Mouse (Mus musculus): ENCODE data around the gene Hhip. TPM values are rescaled to one million over a fixed set of nuclear protein-coding genes. Genes with fewer than 3 reads are reported as not detected.
A peak's percentile ranks its signal among the peaks of the same experiment; 100 is the strongest.

Hhip gene
- 2.1 and 4.5 TPM in 2 replicates for polyA plus RNA-seq (2015; fragmentation: Nextera tagmentation; extraction: Ambion mirVana)

- Histone ChIP-seq H3K36me3 (ENCODE audit: control insufficient read depth, insufficient read depth) (no peaks in the 10 kb centered on the region), H3K27me3 (ENCODE audit: control insufficient read depth, insufficient read depth, low read length) (peaks cover 27% of the 10 kb centered on the region), H3K4me2 (ENCODE audit: low read depth, low read length) (peak within 1 kb of the TSS; percentile 93), H3K4me3 (ENCODE audit: low read length) (peak within 1 kb of the TSS; percentile 68), H3K9ac (ENCODE audit: low read length) (peak within 1 kb of the TSS; percentile 50), H3K9me3 (replicated peaks; ENCODE audit: control insufficient read depth, low read length) (no peaks in the 10 kb centered on the region), H3K27ac (ENCODE audit: low read length) (no peak within 1 kb of the TSS), H3K4me1 (ENCODE audit: control insufficient read depth, insufficient read depth, low read length) (peaks cover 7% of the 10 kb centered on the region)
- WGBS = under 1% methylated on average over 41 of the region's 56 CpGs
- 0 out of 2 replicates have a peak, but pooled peaks have one; percentile 37 for ATAC-seq (replicated peaks; ENCODE audit: extremely low read depth, insufficient read depth, low FRiP score)
Observed at GRCm38 (mm10) chr8:80057198-80058174, at the start of gene Hhip. TSS of gene Hhip (minus strand) at chr8:80058006.

- Histone ChIP-seq H3K4me1 (ENCODE audit: control insufficient read depth, insufficient read depth, low read length) (no peaks in the 10 kb centered on the region), H3K9me3 (replicated peaks; ENCODE audit: control insufficient read depth, low read length) (no peaks in the 10 kb centered on the region), H3K9ac (ENCODE audit: low read length) (no peak overlapping the region), H3K27me3 (ENCODE audit: control insufficient read depth, insufficient read depth, low read length) (no peaks in the 10 kb centered on the region), H3K36me3 (ENCODE audit: control insufficient read depth, insufficient read depth) (no peaks in the 10 kb centered on the region), H3K4me2 (ENCODE audit: low read depth, low read length) (no peak overlapping the region), H3K27ac (ENCODE audit: low read length) (no peak overlapping the region), H3K4me3 (ENCODE audit: low read length) (no peak overlapping the region)
- ATAC-seq (replicated peaks; ENCODE audit: extremely low read depth, insufficient read depth, low FRiP score) = no peak
- WGBS = 76% methylated on average over 2 of the region's 2 CpGs
Observed at GRCm38 (mm10) chr8:80087021-80087420, 29.2 kb upstream of the Hhip start.

GRCm38 (mm10) chr8:80058193-80058592 lies 387 bp upstream of the Hhip start:
- H3K27me3 ChIP-seq (ENCODE audit: control insufficient read depth, insufficient read depth, low read length) = peaks cover 27% of the 10 kb centered on the region
- peak overlapping the region; percentile 68 for H3K4me3 ChIP-seq (ENCODE audit: low read length)
- H3K27ac ChIP-seq (ENCODE audit: low read length) = no peak overlapping the region
- no peak overlapping the region for H3K9ac ChIP-seq (ENCODE audit: low read length)
- no peak for ATAC-seq (replicated peaks; ENCODE audit: extremely low read depth, insufficient read depth, low FRiP score)
- H3K4me1 ChIP-seq (ENCODE audit: control insufficient read depth, insufficient read depth, low read length) = peaks cover 7% of the 10 kb centered on the region
- peak overlapping the region; percentile 93 for H3K4me2 ChIP-seq (ENCODE audit: low read depth, low read length)
- no peaks in the 10 kb centered on the region for H3K9me3 ChIP-seq (replicated peaks; ENCODE audit: control insufficient read depth, low read length)
- WGBS = 4% methylated on average over 10 of the region's 12 CpGs
- no peaks in the 10 kb centered on the region for H3K36me3 ChIP-seq (ENCODE audit: control insufficient read depth, insufficient read depth)

- peaks cover 27% of the 10 kb centered on the region for H3K27me3 ChIP-seq (ENCODE audit: control insufficient read depth, insufficient read depth, low read length)
- no peaks in the 10 kb centered on the region for H3K9me3 ChIP-seq (replicated peaks; ENCODE audit: control insufficient read depth, low read length)
- H3K4me3 ChIP-seq (ENCODE audit: low read length) = peak overlapping the region; percentile 68
- no peak overlapping the region for H3K27ac ChIP-seq (ENCODE audit: low read length)
- WGBS = 16% methylated on average over 13 of the region's 13 CpGs
- no peak for ATAC-seq (replicated peaks; ENCODE audit: extremely low read depth, insufficient read depth, low FRiP score)
- no peak overlapping the region for H3K9ac ChIP-seq (ENCODE audit: low read length)
- peaks cover 7% of the 10 kb centered on the region for H3K4me1 ChIP-seq (ENCODE audit: control insufficient read depth, insufficient read depth, low read length)
- no peak overlapping the region for H3K4me2 ChIP-seq (ENCODE audit: low read depth, low read length)
- no peaks in the 10 kb centered on the region for H3K36me3 ChIP-seq (ENCODE audit: control insufficient read depth, insufficient read depth)
Observed at GRCm38 (mm10) chr8:80056331-80057070, 1.3 kb downstream of the Hhip start.

GRCm38 (mm10) chr8:80055777-80056176 lies 2.0 kb downstream of the Hhip start:
- no peaks in the 10 kb centered on the region for H3K36me3 ChIP-seq (ENCODE audit: control insufficient read depth, insufficient read depth)
- no peak overlapping the region for H3K9ac ChIP-seq (ENCODE audit: low read length)
- no peak for ATAC-seq (replicated peaks; ENCODE audit: extremely low read depth, insufficient read depth, low FRiP score)
- no peak overlapping the region for H3K27ac ChIP-seq (ENCODE audit: low read length)
- peaks cover 7% of the 10 kb centered on the region for H3K4me1 ChIP-seq (ENCODE audit: control insufficient read depth, insufficient read depth, low read length)
- no peak overlapping the region for H3K4me2 ChIP-seq (ENCODE audit: low read depth, low read length)
- H3K4me3 ChIP-seq (ENCODE audit: low read length) = no peak overlapping the region
- WGBS = 21% methylated on average over 10 of the region's 10 CpGs
- H3K27me3 ChIP-seq (ENCODE audit: control insufficient read depth, insufficient read depth, low read length) = peaks cover 27% of the 10 kb centered on the region
- H3K9me3 ChIP-seq (replicated peaks; ENCODE audit: control insufficient read depth, low read length) = no peaks in the 10 kb centered on the region

GRCm38 (mm10) chr8:80055094-80055493 lies 2.7 kb downstream of the Hhip start:
- Histone ChIP-seq H3K4me1 (ENCODE audit: control insufficient read depth, insufficient read depth, low read length) (peaks cover 7% of the 10 kb centered on the region), H3K4me3 (ENCODE audit: low read length) (no peak overlapping the region), H3K9ac (ENCODE audit: low read length) (no peak overlapping the region), H3K36me3 (ENCODE audit: control insufficient read depth, insufficient read depth) (no peaks in the 10 kb centered on the region), H3K27me3 (ENCODE audit: control insufficient read depth, insufficient read depth, low read length) (peaks cover 27% of the 10 kb centered on the region), H3K9me3 (replicated peaks; ENCODE audit: control insufficient read depth, low read length) (no peaks in the 10 kb centered on the region), H3K4me2 (ENCODE audit: low read depth, low read length) (no peak overlapping the region), H3K27ac (ENCODE audit: low read length) (no peak overlapping the region)
- WGBS = 57% methylated on average over 6 of the region's 6 CpGs
- ATAC-seq (replicated peaks; ENCODE audit: extremely low read depth, insufficient read depth, low FRiP score) = no peak

GRCm38 (mm10) chr8:80054216-80054615 lies 3.6 kb downstream of the Hhip start:
- H3K36me3 ChIP-seq (ENCODE audit: control insufficient read depth, insufficient read depth) = no peaks in the 10 kb centered on the region
- no peak overlapping the region for H3K9ac ChIP-seq (ENCODE audit: low read length)
- no peak overlapping the region for H3K4me2 ChIP-seq (ENCODE audit: low read depth, low read length)
- H3K27ac ChIP-seq (ENCODE audit: low read length) = no peak overlapping the region
- H3K9me3 ChIP-seq (replicated peaks; ENCODE audit: control insufficient read depth, low read length) = no peaks in the 10 kb centered on the region
- H3K27me3 ChIP-seq (ENCODE audit: control insufficient read depth, insufficient read depth, low read length) = peaks cover 27% of the 10 kb centered on the region
- H3K4me1 ChIP-seq (ENCODE audit: control insufficient read depth, insufficient read depth, low read length) = peaks cover 7% of the 10 kb centered on the region
- ATAC-seq (replicated peaks; ENCODE audit: extremely low read depth, insufficient read depth, low FRiP score) = no peak
- WGBS = 43% methylated on average over 4 of the region's 4 CpGs
- H3K4me3 ChIP-seq (ENCODE audit: low read length) = no peak overlapping the region

- H3K36me3 ChIP-seq (ENCODE audit: control insufficient read depth, insufficient read depth) = no peaks in the 10 kb centered on the region
- H3K9ac ChIP-seq (ENCODE audit: low read length) = no peak overlapping the region
- no peak for ATAC-seq (replicated peaks; ENCODE audit: extremely low read depth, insufficient read depth, low FRiP score)
- peaks cover 7% of the 10 kb centered on the region for H3K4me1 ChIP-seq (ENCODE audit: control insufficient read depth, insufficient read depth, low read length)
- no peaks in the 10 kb centered on the region for H3K9me3 ChIP-seq (replicated peaks; ENCODE audit: control insufficient read depth, low read length)
- H3K4me3 ChIP-seq (ENCODE audit: low read length) = no peak overlapping the region
- 71% methylated on average over 1 of the region's 1 CpGs for WGBS
- H3K27me3 ChIP-seq (ENCODE audit: control insufficient read depth, insufficient read depth, low read length) = peaks cover 21% of the 10 kb centered on the region
- H3K4me2 ChIP-seq (ENCODE audit: low read depth, low read length) = no peak overlapping the region
- H3K27ac ChIP-seq (ENCODE audit: low read length) = no peak overlapping the region
Observed at GRCm38 (mm10) chr8:80052838-80053237, 5.0 kb downstream of the Hhip start.

- Histone ChIP-seq H3K9ac (ENCODE audit: low read length) (no peak overlapping the region), H3K4me2 (ENCODE audit: low read depth, low read length) (no peak overlapping the region), H3K4me3 (ENCODE audit: low read length) (no peak overlapping the region), H3K4me1 (ENCODE audit: control insufficient read depth, insufficient read depth, low read length) (no peaks in the 10 kb centered on the region), H3K27me3 (ENCODE audit: control insufficient read depth, insufficient read depth, low read length) (peaks cover 11% of the 10 kb centered on the region), H3K9me3 (replicated peaks; ENCODE audit: control insufficient read depth, low read length) (no peaks in the 10 kb centered on the region), H3K27ac (ENCODE audit: low read length) (no peak overlapping the region), H3K36me3 (ENCODE audit: control insufficient read depth, insufficient read depth) (no peaks in the 10 kb centered on the region)
- no peak for ATAC-seq (replicated peaks; ENCODE audit: extremely low read depth, insufficient read depth, low FRiP score)
- 54% methylated on average over 5 of the region's 5 CpGs for WGBS
Observed at GRCm38 (mm10) chr8:80051494-80051893, 6.3 kb downstream of the Hhip start.

Measured in heart, embryonic 16.5 days (tissue).